Mouse (Mus musculus) telencephalon, adult 2 months (tissue): ENCODE results near the gene Nupl2.

Experiments
- DNase-seq: peaks from one replicate; pipeline ENCODE4 v3.0.0-alpha.2; 2011; ENCODE audit warnings: low read depth, low spot score

Nupl2 gene

DNA sequence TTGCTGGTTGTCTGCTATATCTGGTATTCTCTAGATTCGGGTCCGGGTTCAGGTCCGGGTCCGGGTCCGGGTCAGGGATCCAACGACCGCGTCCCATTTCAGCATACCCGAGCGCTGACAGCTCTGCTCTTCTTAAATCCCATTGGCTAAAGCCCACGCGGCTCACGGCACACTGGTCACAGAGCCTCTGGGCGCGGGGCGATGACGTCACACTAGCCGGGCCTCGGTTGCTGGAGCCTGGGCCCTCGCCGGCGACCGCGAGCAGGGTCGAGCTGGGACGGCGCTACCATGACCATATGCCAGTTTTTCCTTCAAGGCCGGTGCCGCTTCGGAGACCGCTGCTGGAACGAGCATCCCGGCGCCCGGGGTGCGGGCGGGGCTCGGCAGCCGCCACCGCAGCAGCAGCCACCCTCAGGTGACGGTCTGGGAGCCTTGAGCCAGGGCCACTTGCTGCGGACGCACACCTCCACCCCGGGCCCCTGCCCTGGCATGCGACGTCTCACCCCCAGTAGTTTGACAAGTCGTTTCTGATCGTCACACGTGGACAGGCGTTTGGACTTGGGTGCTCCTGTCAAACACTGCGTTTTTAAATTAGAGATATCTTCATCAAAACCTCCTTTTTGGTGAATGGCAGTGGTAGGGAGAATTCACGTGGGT, at the start of gene Nupl2:
Gene Nupl2 (plus strand): TSS at position 175 of the 657 bp plus-strand sequence.
- peak; percentile 92 for DNase-seq

DNA sequence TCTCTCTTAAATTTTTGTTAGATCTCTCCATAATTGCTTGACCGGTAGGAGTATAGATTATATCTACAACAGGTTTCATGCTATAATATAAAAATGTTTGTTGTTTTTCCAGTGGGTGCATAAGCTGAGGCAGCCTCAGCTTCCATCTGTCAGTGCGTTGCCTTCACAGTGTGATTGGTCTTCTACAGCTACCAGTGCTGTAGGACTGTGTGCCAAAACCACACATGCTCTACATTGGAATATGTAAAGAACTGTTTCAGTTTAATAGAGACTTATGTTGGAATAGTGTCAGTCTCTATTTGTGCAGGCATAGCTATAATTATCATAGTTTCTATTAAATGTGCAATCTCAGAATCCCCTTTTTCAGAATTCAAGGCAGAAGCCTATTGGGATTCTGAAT, 42.5 kb upstream of the Nupl2 start:
- DNase-seq = no peak

DNA sequence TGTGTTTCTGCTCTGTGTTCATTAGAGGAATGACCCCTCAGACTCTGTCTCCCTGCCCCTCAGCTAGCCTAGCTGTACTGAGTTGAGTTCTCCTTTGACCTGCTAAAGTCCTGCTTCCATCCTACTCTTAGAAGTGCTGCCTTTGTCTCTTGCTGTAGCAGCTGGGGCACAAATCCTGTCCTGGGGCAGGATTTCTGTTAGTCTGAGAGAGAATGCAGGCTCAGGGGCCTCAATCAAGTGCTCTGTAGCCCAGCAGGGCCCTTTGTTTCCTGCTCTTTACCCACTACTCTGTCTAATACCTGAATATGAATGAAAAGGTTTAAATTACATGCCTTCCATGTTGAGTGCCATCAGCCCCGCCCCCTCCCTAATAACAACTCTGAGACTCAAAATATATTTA, 40.6 kb upstream of the Nupl2 start:
- DNase-seq = no peak

DNA sequence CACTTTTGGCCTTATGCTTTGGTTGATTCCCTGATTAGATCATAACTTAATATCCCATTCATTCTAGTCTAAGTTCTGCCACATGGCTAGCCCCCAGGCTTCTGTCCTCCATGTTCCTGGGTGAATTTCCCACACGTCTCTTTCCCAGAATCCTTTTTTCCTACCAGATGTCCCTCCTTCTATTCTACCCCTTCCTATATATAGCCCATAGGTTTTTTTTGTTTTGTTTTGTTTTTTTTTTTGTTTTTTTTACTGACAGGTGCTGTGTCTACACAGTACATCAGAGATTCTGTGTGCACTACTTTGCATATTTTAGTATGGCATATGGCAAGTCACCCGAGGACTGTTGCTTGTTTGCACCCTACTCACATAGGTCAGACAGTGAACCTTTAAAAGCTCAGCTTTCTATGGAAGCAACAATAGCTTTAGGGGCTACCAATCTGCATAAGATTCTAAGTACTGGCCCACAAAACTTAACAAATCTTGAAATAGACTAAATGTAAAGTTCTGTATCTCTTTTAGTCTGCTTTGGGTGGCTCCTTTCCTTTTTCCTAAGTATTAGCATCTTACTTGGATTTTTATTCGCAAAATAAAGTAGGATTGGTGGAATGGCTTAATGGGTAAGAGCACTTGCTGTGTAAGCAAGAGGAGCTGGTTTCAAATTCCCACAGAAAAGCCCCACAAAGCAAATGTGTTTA, 40.0 kb upstream of the Nupl2 start:
- no peak for DNase-seq

DNA sequence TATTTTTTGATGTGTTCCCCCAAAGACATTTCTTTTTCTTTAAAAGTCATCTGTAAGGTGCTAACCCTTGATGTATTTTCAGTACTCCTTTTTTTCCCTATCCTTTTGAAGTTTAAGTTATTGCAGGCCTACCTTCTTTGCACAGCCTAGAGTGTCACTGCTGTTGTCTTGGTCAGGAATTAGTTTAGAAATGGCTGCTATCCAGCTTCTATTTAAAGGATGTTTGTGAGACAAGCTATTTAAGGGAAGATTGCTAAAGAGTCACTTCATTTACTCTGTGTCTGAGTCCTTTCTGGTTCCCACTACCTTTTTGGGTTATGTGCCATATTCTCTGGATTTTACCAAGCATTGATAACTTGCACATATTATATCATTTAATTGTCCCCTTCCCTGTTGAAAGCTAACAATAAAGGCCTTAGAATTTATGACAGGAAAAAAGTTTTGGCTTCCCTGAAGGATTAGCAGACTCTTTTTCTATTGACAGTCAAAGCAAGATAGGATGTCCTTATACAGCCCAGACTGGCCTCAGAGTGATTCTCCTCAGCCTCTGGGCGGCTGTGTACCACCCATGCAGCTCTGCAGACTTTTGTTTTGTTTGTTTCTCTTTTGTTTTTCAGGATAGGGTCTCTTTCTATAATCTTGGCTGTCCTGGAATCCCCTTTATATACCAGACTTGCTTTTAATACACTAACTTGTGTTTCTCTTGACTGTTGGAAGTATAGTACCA, 38.7 kb upstream of the Nupl2 start:
- peak; percentile 23 for DNase-seq

DNA sequence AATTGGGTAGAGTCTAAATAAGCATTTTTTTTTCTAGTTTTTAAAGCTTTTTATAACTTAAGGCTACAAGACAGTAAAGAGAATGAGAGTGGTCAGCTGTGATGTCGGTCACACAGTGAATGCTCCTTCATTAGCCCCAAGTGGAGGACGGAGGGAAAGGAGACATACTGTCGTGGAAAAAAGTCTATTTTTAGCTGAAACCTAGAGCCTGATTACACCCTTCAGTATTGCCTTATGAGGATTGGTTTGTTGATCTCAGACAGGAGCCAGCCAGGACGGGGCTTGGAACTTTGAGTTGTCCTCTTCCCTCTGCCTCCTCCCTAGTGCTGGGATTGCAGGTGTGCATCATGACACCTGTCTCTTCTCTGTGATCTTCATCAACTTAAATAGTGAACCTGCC, 37.8 kb upstream of the Nupl2 start:
- no peak for DNase-seq

DNA sequence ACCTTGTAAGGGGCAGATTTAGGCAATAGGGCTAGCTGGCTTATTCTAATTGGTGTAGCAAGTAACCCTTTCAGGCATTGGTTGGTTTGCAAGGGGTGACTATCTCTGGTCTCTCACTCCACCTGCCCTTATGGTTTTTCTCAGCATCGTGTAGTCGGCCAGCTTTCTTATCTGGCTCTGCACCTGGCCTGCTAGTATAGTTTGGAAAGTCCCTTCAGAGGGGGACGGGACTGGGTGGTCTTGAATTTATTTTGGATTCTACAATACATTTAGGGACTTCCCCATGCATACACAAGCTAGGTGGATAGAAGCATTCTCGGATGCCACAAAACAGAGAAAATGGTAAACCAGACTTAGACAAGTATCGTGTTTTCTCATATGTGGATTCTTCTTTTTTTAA, 17.8 kb upstream of the Nupl2 start:
- no peak for DNase-seq

DNA sequence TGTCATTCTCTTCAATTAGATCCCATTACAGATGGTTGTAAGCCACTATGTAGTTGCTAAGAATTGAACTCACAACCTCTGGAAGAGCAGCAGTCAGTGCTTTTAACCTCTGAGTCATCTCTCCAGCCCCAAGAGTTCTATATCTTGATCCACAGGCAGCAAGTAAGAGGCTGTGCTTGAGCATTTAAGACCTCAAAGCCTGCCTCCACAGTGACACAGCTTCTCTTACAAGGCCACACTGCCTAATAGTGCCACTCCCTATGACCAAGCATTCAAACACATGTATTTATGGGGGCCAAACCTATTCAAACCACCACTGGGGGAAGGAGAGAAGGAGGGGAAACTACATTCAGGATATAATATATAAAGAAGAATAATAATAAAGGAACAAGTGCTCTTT, 12.6 kb upstream of the Nupl2 start:
- DNase-seq = no peak

DNA sequence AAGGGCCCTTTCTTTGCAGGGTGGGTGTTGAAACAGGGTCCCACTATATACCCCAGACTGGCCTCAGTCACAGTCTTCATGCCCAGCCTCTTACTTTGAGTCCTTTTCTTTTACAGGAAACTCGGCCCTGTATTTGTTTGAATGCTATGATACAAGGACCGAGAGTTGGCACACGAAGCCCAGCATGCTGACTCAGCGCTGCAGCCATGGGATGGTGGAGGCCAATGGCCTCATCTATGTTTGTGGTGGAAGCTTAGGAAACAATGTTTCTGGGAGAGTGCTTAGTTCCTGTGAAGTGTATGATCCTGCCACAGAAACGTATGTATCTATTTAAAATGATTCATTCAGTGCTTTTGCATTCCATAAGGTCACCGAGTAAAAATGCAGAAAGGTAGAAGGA, 8.0 kb upstream of the Nupl2 start:
- no peak for DNase-seq

DNA sequence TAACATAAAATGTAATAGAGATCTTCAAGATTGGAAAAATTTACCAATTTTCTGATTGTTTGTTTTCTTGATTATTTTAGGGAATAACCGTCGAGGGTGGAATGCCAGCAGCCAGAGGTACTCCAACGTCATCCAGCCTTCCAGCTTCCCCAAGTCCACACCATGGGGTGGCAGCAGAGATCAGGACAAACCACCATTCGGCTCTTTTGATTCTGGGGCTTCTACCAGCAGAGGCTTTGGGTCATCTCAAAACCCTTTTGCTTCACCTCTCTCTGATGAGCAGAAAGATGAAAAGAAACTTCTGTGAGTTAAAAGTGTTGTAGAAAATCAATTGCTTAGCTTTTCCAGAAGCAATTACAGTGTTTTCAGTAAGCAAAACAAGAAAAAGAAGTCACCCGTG, 2.5 kb downstream of the Nupl2 start:
- no peak for DNase-seq

DNA sequence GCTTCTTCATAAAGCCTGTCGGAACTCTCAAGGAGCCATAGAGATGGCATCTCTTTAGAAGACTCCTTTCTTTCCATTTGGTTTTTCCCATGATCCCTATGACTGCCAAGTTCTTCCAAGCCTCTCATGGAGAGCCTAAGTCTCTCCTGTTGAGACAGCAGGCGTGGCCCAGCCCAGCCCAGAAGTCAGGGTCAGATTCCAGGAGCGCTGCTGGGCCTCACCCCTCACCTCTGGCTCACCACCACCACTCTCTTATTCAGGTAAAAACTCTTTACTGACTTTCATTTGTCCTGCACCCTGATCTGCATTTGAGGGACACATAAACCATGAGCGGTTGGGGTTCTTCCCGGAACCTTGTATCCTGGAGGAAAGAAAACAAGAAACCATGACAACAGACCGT, 5.1 kb downstream of the Nupl2 start:
- no peak for DNase-seq

DNA sequence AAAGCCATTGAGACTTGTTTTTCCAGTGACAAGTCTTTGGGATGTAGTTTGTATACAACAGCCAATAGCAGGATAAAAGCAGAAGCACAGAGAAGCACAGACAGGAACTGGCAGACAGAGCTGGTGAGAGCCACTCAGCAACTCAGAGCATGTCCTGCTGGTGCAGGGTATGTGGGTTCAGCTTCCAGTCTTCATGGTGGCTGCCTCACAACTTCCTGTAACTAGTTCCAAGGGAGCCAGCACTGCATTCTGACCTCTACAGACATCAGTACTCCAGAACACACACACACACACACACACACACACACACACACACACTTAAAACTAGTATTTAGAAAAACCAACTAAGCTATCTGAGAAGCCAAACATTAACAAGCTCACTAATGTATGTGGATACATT, 7.3 kb downstream of the Nupl2 start:
- DNase-seq = no peak

DNA sequence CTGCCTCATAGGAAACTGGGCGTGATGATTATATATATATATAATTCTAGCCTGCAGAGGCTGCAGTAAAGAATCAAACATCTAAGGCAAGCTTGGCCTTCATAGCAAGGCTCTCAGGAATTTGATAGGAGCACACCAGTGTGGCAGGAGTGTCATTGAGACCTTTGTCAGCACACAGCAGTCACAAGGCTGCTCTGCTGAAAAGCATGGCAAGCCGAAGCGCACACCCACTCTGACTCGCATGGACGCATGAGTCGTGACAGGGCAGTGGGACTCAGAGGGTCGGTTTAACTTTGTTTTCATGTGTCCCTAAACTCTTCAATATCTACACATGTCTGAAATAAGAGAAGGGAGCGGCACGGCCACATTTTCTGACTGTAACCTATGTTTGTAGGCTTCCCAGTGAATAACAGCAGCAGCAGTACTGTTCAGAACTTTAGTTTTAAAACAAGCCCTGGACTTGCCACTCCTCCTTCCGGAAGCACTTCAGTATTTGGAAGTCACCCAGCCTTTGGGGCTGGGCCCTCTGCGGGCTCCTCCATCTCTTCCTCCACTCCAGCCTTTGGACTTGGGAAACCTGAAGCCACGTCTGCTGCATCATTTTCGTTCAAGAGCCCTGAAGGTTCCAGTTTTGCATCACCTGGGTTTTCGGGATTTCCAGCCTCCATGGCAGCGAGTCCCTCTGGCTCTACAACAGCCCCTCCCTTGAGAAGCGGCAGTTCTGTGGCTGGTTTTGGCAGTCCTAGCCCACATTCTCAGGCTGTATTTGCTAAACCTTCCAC, 16.9 kb downstream of the Nupl2 start:
- DNase-seq = no peak

DNA sequence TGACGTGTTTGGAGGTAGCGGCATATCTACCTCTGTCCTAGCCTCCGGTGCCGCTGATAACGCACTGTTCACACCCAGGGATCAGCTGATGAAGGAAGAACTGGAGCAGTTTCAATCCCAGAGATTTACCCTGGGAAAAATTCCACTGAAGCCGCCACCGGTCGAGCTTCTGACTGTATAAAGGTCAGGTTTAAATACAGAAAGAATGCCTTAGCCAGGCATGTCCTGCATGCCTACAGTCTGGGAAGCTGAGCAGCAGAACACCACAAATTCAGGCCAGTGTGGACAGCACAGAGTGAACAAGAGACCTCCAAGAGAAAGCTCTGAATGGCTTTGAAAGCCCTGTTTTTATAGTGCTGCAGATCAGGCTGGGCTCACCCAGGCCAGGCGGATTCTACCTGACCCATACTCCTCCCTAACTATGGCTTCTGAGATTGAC, 17.6 kb downstream of the Nupl2 start:
- no peak for DNase-seq

DNA sequence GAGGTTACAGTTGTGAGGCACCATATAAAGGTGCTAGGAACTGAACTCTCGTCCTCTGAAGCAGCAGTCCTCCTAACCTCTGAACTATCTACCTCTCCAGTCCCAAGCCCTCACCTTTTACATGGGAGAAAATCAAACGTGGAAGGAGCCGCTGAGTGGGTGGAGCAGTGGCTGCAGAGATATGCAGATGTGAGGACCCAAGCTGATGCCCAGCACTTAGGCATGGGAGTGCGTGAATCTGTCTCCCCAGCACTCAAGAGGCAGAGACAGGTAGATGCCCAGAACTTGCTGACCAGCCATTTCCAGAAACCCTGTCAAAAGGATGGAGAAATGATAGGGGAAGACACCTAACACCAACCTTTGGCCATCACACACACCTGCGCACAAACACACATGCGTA, 18.3 kb downstream of the Nupl2 start:
- no peak for DNase-seq

DNA sequence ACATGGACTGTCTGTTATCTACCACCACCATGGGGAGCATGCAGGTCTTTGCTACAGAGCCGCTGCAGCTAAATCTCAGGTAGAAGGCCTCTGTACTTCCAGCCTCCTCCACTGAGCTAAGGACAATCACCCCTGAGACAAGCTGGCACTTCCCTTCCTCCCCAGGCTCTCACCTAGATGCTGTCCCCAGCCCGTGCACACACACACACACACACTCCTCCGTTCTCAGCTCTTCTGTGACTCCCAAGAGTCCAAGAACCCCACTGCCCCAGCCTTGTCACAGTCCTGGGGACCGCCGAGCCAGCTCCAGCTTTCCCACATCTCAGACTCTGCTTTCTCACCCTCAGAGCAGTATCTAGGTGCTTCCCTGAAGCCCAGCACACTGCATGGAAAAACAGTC, 19.2 kb downstream of the Nupl2 start:
- DNase-seq = no peak

DNA sequence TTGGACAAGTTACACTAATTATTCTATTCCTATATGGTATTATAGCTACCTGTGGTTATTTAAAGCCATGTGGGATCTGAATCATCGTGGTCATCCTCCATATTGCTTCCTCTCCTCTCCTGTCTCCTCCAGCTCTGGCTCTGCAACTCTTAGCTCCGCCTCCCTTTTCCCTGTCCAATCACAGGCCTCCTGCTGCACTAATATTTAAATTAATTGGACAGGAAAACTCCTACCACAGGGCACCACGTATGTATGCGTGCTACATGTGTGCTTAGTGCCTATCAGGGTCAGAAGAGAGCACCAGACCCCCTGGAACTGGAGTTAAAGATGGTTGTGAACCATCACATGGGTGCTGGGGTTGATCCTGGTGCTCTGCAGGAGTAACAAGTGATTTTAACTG, 23.7 kb downstream of the Nupl2 start:
- no peak for DNase-seq

DNA sequence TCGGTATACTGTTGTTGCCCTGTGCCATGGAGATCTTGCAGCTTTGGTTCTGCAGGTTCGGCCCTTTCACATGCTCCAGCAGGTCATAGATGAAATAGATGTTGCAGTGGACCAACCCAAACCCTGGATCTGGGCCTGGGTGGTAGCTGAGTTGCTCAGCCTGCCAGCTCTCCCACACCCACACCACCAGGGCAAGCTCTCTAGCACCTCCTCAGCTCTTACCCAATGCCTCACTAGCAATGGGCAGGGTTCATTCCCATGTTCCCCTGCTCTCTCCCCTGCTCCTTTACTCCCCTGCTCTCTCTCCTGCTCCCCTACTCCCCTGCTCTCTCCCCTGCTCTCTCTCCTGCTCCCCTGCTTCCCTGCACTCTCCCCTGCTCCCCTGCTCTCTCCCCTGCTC, 27.1 kb downstream of the Nupl2 start:
- DNase-seq = no peak

DNA sequence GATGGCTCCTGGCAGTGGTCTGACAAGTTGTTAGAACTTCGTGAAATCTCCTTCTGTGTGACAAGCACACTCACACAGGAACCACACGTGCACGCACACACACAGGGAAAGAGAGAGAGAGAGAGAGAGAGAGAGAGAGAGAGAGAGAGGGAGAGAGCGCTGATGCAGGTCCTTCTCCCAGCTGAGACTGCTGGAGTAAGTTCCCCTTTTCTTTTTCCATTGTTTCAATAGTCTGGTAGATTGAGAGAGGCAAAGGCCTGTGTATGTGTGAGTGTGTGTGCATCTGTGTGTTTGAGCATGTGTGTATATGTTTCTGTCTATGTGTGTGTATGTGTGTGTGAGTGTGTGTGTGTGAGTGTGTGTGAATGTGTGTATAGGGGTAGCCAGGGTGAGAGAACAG, 36.2 kb downstream of the Nupl2 start:
- no peak for DNase-seq

DNA sequence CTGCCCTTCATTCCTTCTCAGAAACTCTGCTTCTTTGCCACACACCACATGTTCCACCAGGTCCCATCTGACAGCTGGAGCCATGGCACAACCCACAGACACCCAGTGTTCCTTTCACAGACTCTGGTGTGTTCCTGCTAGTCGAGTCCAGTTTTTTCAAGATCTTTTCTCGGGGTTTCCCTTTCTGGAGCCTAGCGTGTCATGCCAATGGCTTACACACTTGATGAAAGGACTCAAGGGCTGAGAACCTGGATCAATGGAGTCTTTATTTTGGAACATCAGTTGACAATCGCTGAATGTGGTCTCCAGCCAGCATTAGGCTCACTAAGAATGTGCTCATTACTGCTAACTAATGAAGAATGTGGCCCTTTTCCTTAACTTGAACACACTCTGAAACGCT, 37.7 kb downstream of the Nupl2 start:
- no peak for DNase-seq

DNA sequence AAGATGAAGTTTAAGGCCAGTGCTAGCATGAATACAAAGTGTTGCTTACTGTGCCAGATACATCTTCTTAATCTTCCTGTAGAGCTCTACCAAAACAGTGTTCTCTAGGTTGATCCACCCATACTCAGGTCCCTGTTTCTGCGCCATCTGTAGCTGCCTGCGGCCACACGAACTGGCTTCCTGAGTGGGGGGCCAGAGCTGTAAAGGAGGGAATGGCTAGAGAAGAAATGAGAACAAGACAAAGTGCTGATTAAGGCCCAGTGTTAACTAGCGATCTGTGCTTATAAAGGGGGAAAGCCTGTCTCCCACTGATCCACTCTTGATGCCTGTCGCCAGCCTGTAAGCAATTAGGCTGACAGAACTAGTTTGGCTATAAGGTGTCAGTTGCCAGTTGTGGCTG, 38.5 kb downstream of the Nupl2 start:
- no peak for DNase-seq

DNA sequence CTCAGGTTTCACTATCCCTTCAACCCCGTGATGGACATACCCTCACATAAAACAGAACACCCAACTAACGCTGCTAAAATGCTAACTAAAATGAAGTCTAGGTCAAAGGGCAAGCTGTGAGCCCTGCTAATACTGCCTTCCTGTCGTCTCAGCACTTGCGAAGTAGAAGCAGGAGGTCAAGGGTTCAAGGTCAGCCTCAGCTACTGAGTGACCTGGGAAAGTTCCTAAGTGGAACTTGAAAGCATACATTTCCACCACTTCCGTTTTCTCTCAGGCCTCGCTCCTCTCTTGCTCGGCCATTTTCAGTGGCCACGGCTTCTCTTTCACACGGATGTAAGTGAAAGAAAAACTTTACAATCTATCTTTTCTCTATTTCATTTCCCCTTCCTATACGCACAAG, 43.2 kb downstream of the Nupl2 start:
- no peak for DNase-seq
